Mouse (Mus musculus) lung, postnatal 25 days (tissue): ENCODE data around the gene Casp7.

Source experiments
- DNase-seq: peaks from one replicate; pipeline ENCODE4 v3.0.0; 2022; ENCODE audit warnings: low spot score

Gene Casp7

GRCm38 (mm10) chr19:56424606-56425395, 27.9 kb downstream of the Casp7 start:
- no peak for DNase-seq

DNA sequence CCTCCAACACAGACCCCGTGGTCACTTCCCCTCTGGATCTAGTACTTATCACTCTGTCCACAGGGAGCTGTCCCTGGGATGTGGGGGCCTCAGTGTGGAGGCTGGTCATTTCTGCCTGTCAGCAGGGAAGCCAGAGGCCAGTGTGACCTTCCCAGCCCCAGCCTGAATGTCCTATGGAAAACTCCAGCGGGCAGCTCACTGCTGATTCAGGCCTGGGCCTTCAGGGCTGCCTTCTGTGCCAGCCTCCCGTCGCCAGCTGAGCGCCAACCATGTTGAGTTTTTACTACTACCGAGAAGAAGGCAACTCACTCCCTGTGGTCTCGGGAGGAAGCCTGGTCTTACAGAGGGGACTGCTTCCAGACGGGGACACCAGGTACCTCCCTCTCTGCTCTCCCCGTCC, 28.6 kb downstream of the Casp7 start:
- no peak for DNase-seq

GRCm38 (mm10) chr19:56430369-56430768, 33.4 kb downstream of the Casp7 start:
- DNase-seq = no peak

- DNase-seq = no peak
Measured at GRCm38 (mm10) chr19:56432706-56433105, 35.8 kb downstream of the Casp7 start.

- no peak for DNase-seq
Measured at GRCm38 (mm10) chr19:56433581-56433980, 36.7 kb downstream of the Casp7 start.

- DNase-seq = no peak
Measured at GRCm38 (mm10) chr19:56436380-56436779, 39.5 kb downstream of the Casp7 start.

DNA sequence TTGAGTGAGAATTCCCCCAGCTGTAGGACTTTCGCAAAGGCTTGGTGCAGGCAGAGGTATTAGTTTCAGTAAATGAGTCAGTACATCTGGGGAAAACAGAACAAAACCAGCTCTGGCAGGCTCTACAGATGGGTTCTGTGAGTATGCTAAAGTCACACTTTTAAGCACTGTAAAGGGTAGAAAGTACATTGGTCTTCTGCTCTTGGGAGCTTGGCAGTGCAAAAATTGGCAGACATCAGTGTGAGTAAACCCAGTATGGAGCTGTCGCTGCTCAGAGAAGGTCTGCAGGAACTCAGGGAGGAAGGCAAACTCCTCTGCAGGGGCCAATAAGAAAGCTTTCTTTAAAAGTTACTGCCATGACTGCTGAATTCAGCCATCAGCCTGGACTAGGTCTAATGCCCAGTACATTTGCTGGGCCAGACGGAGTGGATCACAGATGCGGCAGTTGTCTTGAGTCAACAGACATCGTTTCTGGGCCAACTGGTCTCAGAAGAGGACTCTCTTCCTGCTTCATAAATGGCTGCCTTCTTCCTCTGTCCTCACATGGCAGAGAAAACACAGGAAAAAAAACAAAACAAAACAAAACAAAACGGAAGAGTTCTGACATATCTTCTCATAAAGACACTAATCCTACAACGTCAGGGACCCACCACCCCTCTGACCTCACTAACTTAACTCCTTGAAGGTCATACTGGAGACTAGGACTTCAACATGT, 41.6 kb downstream of the Casp7 start:
- DNase-seq = peak; percentile 23

GRCm38 (mm10) chr19:56439072-56439434, 42.1 kb downstream of the Casp7 start:
- no peak for DNase-seq

- DNase-seq = peak; percentile 12
Measured at GRCm38 (mm10) chr19:56443445-56443844, 46.5 kb downstream of the Casp7 start.

GRCm38 (mm10) chr19:56448784-56449183, 51.9 kb downstream of the Casp7 start:
- DNase-seq = no peak

GRCm38 (mm10) chr19:56449537-56449936, 52.6 kb downstream of the Casp7 start:
- DNase-seq = no peak

- DNase-seq = no peak
Measured at GRCm38 (mm10) chr19:56450892-56451291, 54.0 kb downstream of the Casp7 start.

DNA sequence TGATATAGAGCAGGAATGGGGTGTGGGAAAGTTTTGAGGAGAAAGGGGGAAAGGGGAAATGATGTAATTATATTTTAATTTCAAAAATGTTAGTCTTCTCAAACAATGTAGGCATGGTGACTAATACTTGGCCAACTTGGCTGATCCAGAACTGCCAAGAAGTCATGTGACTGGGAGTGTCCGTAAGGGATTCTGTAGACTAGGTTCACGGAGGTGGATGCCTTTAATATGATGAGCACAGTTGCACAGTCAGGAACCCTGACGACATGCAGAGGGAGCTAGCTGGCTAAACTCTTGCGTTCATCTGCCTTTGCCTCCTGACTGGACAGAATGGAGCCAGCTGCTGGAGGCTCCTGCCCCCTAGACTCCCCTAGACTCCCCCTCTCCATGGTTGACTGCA, 54.9 kb downstream of the Casp7 start:
- DNase-seq = peak; percentile 6

GRCm38 (mm10) chr19:56452421-56452820, 55.5 kb downstream of the Casp7 start:
- DNase-seq = no peak

DNA sequence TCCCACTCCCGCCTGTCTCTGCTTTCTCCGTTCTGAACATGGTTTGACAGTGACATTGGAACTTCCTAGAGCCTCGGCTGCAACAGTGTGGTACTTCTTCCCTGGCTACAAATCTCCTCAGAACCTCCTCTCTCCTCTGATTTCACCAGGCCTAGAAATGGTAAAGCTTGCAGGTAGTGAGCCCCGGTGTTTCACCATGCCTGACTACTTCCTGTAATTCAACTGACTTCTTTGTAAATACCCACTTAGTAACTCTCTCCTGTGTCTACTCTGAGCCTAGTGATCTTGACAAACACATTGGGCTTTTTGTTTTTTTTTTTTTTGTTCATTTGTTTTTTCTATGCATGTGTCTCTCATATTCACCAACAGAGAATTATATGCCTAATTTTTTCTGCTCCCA, 57.9 kb downstream of the Casp7 start:
- no peak for DNase-seq

DNA sequence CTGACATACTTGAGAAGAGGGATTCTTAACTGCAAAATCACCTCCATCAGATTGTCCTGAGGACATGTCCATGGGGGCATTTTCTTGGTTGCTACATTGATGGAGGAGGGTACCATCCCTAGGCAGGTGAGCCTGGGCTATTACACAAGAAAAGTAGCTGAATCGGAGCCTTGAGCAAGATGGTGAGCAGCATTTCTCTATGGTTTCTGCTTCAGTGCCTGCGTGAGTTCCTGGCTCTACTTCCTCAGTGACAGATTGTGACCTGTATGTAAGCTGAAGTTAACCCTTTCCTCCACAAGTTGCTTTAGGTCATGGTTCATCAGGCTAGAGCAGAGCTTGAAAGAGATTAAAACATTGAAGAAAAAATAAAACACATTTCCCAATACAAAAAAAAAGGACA, 58.4 kb downstream of the Casp7 start:
- DNase-seq = no peak

DNA sequence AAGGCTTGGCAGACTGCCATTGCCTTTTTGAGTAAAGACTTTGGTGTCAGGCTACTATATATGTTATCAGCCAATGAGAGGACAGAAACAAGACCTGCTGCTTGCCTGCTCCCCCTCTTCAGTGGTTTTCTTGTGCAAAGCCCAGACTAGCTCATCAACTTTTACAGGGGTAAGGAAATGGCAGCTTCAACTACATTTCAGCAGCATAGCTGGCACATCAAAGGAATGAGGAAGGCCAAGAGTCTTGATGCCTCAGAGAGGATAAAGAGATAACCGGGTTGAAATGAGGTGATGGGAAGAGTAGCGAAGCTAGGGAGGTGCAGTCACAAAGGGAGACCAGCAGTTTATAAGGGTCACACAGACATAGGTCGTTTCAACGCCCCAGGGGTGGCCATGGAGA, 60.6 kb downstream of the Casp7 start:
- DNase-seq = no peak

DNA sequence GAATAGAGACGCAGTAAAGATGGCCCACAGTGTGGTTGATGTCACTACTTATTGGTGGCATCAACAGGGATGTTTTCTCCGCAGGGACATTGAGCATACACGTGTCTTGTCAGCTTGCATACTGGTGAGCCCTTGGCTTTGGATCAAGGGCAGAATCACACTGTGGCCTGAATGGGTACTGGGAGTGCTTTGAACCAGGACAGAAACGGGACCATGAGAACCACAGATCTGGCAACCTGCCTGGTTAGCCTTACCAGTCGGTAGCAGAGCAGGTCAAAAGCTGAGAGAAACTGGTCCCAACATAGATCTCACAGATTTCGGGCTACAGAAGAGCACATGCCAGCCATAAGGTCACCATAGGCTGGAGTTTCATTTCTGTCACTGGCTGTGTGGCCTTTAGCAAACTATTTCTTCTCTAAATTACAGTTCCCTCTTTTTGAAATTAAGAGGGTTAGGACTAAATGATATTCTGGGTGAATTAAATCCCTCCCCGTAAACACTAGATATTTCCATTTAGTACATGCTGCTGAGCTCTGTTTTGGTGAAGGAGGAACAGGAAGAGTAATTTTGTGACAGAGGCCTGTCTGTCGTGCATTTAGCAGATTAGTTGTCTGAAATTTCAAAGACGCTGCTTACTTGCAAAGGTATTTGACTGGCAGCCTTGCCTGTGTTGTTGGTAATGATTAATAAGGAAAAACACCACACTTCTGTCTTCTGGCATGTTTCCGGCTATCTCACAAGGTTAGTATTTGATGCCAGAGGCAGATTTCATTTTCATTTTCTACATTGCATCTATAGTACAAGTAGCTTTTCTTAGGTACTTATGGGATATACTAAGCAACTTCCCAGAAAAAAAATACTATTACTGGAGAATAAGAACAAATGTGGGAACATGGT, 62.5 kb downstream of the Casp7 start:
- DNase-seq = no peak

GRCm38 (mm10) chr19:56460241-56460640, 63.3 kb downstream of the Casp7 start:
- DNase-seq = no peak

- peak; percentile 15 for DNase-seq
Measured at GRCm38 (mm10) chr19:56461522-56462101, 64.7 kb downstream of the Casp7 start, which contains the start of gene Plekhs1. Gene Plekhs1 (plus strand): TSS chr19:56461640.

- no peak for DNase-seq
Measured at GRCm38 (mm10) chr19:56462786-56463185, 65.9 kb downstream of the Casp7 start.

DNA sequence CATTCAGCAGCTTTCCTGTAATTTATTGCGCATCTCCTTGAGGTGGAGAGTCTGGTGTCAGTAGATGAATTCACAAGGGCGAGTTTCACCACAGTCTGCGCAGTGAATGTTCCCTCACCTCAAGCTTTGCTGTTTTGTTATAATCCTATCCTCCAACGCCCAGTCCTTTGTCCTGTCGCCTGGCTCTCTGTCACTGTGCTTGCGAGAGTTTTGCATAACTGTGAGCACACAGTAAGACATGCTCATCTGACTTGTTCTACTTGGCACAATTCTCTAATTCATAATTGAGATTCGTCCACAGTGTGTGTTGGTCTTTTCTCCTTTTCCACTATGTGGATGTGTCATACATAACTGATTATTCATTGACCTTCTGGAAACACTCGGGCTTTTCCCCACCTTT, 69.6 kb downstream of the Casp7 start:
- no peak for DNase-seq
